Mouse (Mus musculus): Measurements from ENCODE around the gene Gcsh. TPM values are rescaled to one million over a fixed set of nuclear protein-coding genes. Genes with fewer than 3 reads are reported as not detected.
A peak's percentile ranks its signal among the peaks of the same experiment; 100 is the strongest.

Gene Gcsh
- polyA plus RNA-seq, 1 experiment from 2014 or later, result 144 TPM

DNA sequence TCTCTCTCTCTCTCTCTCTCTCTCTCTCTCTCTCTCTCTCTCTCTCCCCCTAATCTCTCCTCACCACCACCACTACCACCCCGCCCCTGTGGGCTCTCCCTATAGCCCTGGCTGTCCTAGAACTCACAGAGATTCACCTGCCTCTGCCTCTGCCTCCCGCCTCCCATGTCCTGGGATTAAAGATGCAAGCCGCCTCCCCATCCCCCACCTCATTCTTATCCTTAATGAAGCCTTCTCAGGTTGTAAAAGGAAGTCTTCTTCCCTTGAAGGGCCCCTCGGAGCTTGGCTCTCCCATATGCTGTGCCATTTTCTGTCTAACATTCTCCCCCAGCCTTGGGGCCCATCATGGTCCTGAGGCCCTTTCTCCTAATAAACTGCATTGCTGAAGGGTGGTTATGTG, 22.3 kb upstream of the Gcsh start:
- Histone ChIP-seq H3K4me3 (ENCODE audit: low read depth, low read length) (no peak overlapping the region), H3K36me3 (replicated peaks; ENCODE audit: insufficient read depth, low read length) (no peaks in the 10 kb centered on the region), H3K27me3 (ENCODE audit: insufficient read depth, low read length) (0 out of 2 replicates have a peak, but pooled peaks cover 3% of the 10 kb centered on the region), H3K4me2 (ENCODE audit: low read depth, low read length) (no peak overlapping the region), H3K9me3 (ENCODE audit: low read length) (no peaks in the 10 kb centered on the region), H3K9ac (replicated peaks) (no peak overlapping the region), H3K27ac (ENCODE audit: low read depth) (no peak overlapping the region), H3K4me1 (ENCODE audit: insufficient read depth) (no peaks in the 10 kb centered on the region)
- TF ChIP-seq EP300 (IDR thresholded peaks at IDR 0.05; ENCODE audit: low read depth), result no peak
- TF ChIP-seq CTCF (IDR thresholded peaks at IDR 0.05; ENCODE audit: low read depth), result no peak
- ATAC-seq (no peak), DNase-seq (no peak)
- 64% methylated on average over 4 of the region's 4 CpGs for WGBS (ENCODE audit: insufficient replicate concordance)

DNA sequence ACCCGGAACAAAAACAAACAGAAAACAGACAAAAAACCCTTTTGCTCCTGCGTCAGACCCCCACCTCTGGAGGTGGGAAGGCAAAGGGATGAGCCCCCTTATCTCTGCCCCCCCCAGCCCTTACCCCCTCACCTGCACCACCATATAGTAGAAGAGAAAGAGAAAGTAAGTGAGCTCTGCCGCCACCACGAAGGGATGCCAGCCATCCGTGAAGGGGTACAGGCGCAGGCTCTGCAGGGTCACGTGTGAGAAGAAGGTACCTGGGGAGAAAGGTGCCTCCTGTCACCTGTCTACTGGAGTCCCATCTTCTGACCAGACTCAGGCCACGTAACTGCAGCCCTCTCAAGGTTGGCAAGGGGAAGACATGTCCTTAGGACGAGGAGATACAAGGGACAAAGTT, 18.0 kb upstream of the Gcsh start:
- no peaks in the 10 kb centered on the region for H3K36me3 ChIP-seq (replicated peaks; ENCODE audit: insufficient read depth, low read length)
- no peak for ATAC-seq
- H3K4me1 ChIP-seq (ENCODE audit: insufficient read depth), result no peaks in the 10 kb centered on the region
- H3K9me3 ChIP-seq (ENCODE audit: low read length), result no peaks in the 10 kb centered on the region
- H3K4me3 ChIP-seq (ENCODE audit: low read depth, low read length), result no peak overlapping the region
- H3K4me2 ChIP-seq (ENCODE audit: low read depth, low read length), result no peak overlapping the region
- no peak overlapping the region for H3K27ac ChIP-seq (ENCODE audit: low read depth)
- DNase-seq, result no peak
- H3K9ac ChIP-seq (replicated peaks), result no peak overlapping the region
- 86% methylated on average over 9 of the region's 9 CpGs for WGBS (ENCODE audit: insufficient replicate concordance)
- 0 out of 2 replicates have a peak, but pooled peaks cover 3% of the 10 kb centered on the region for H3K27me3 ChIP-seq (ENCODE audit: insufficient read depth, low read length)
- no peak for TF ChIP-seq CTCF (IDR thresholded peaks at IDR 0.05; ENCODE audit: low read depth)

DNA sequence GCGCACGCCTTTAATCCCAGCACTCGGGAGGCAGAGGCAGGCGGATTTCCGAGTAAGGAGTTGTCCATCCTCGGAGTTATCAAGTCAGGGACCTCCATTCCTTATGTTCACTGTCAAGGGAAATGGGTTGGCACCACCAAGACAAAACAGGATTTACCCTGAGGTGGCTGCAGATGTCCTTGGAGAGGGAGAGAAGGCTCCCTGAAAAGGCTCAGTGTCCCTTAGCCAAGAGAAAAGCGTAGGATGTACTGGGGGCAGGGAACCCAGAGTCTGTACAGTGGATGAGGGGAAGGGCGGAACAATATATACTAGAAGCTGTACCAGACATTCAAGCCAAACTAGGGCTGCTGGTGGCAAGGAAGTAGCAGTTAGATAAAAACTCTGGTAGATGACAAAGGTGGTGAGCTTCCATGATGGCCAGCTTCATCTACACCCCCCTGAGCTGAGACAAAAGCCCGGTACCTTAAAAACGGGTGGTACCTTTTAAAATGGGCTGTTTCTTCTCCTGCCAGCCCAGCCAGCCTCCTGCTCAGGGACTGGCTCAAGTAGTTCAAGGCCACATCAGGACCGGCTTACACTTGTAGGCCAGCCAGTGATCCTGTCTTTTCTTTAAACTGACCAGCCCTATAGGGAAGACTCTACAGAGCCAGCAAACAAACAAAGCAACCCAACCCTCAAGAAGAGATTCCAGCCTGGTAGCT, 829 bp upstream of the Gcsh start:
- Histone ChIP-seq H3K36me3 (replicated peaks; ENCODE audit: insufficient read depth, low read length) (no peaks in the 10 kb centered on the region), H3K4me1 (ENCODE audit: insufficient read depth) (peaks cover 16% of the 10 kb centered on the region; the same call in 1 of the 2 replicates), H3K9ac (replicated peaks) (no peak overlapping the region), H3K4me3 (ENCODE audit: low read depth, low read length) (peak overlapping the region; percentile 54), H3K27ac (ENCODE audit: low read depth) (no peak overlapping the region), H3K4me2 (ENCODE audit: low read depth, low read length) (peak overlapping the region; percentile 97), H3K9me3 (ENCODE audit: low read length) (no peaks in the 10 kb centered on the region), H3K27me3 (ENCODE audit: insufficient read depth, low read length) (no peaks in the 10 kb centered on the region)
- WGBS (ENCODE audit: insufficient replicate concordance), result 52% methylated on average over 11 of the region's 11 CpGs
- ATAC-seq (no peak), DNase-seq (no peak)
- TF ChIP-seq CTCF (IDR thresholded peaks at IDR 0.05; ENCODE audit: low read depth) (no peak), EP300 (IDR thresholded peaks at IDR 0.05; ENCODE audit: low read depth) (no peak)

DNA sequence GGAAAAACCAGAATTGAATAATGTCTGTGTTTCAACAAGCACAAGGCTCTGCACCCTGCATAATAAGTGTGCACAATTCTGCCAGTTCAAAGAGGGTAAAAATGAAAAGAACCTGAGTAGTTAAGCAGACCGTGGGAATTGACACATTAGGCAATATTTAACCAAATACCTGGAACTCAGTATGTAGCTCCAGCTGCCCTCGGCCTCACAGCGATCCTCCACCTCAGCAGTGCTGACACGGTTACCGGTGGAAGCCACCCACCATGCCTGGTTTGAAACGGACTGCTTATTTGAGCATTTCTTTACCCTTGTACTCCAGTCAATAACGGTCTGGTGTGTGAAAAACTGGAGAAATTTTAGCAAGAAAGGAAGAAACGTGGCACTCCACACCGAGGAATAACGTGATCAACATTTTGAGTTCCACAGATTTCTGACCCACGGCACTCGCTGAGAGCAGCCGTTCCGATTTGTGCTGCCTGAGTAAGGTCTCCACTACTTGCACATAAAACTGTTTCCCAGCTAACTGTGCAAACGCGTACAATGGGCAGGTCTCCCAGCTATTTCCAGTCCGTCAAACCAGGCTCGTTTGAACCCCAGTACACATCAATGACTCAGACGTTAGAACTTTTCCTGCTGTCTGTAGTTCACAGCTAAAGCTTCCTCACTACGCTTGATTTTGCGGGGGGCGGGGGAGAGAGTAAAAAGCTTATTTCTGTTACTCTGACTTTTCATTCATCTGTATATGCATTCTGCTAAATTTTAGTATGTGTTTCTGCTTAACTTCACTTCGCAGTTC, 963 bp downstream of the Gcsh start:
- Histone ChIP-seq H3K27me3 (ENCODE audit: insufficient read depth, low read length) (no peaks in the 10 kb centered on the region), H3K9ac (replicated peaks) (peak overlapping the region; percentile 31), H3K9me3 (ENCODE audit: low read length) (no peaks in the 10 kb centered on the region), H3K4me1 (ENCODE audit: insufficient read depth) (peaks cover 16% of the 10 kb centered on the region; the same call in 1 of the 2 replicates), H3K36me3 (replicated peaks; ENCODE audit: insufficient read depth, low read length) (0 out of 2 replicates have a peak, but pooled peaks cover 3% of the 10 kb centered on the region), H3K27ac (ENCODE audit: low read depth) (peak overlapping the region; percentile 74), H3K4me2 (ENCODE audit: low read depth, low read length) (peak overlapping the region; percentile 97), H3K4me3 (ENCODE audit: low read depth, low read length) (peak overlapping the region; percentile 54)
- DNase-seq (peak; percentile 48), ATAC-seq (peak; percentile 11; the same call in 1 of the 2 replicates)
- TF ChIP-seq EP300 (IDR thresholded peaks at IDR 0.05; ENCODE audit: low read depth) (no peak), CTCF (IDR thresholded peaks at IDR 0.05; ENCODE audit: low read depth) (no peak)
- 8% methylated on average over 23 of the region's 23 CpGs for WGBS (ENCODE audit: insufficient replicate concordance)

DNA sequence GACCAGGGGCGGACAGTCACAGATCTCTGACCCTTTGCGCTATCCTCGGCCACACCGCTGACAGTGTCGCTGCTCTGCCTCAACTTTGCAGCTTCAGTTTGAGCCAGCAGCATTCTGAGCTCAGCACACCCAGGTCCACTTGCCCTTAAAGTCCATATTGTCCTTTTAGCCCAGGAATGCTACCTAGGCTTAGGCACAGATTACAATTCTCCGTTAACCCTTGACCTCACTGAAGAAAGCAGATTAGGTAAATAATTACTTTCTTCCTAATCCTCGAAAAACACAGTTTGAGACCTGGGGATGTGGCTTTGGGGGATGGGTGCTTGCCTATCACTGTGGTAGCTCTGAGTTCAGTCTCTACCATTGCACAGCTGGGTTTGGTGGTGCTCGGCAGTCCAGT, 2.1 kb downstream of the Gcsh start:
- H3K27me3 ChIP-seq (ENCODE audit: insufficient read depth, low read length), result no peaks in the 10 kb centered on the region
- ATAC-seq, result no peak
- H3K27ac ChIP-seq (ENCODE audit: low read depth), result peak overlapping the region; percentile 49
- 0 out of 2 replicates have a peak, but pooled peaks cover 3% of the 10 kb centered on the region for H3K36me3 ChIP-seq (replicated peaks; ENCODE audit: insufficient read depth, low read length)
- H3K4me2 ChIP-seq (ENCODE audit: low read depth, low read length), result peak overlapping the region; percentile 97
- H3K4me1 ChIP-seq (ENCODE audit: insufficient read depth), result peaks cover 16% of the 10 kb centered on the region; the same call in 1 of the 2 replicates
- TF ChIP-seq CTCF (IDR thresholded peaks at IDR 0.05; ENCODE audit: low read depth) (no peak), EP300 (IDR thresholded peaks at IDR 0.05; ENCODE audit: low read depth) (no peak)
- no peaks in the 10 kb centered on the region for H3K9me3 ChIP-seq (ENCODE audit: low read length)
- WGBS (ENCODE audit: insufficient replicate concordance), result 74% methylated on average over 8 of the region's 8 CpGs
- H3K4me3 ChIP-seq (ENCODE audit: low read depth, low read length), result no peak overlapping the region
- H3K9ac ChIP-seq (replicated peaks), result no peak overlapping the region
- DNase-seq, result no peak

DNA sequence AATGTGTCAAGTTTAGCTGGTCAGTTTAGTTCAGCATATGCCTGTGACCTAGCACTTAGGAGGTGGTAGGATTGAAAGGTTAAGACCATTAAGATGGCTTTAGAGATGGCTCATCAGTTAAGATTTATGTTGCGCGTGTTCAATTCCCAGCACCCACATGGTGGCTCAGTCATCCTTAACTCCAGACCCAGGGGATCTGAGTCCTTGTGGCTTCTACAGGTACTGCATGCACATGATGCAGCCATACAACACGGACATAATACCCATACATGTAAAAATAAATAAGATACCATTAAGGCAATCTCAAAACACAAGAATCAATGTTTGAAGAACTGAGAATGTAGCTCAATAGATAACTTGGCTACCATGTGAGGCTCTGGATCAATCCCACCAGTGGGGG, 3.5 kb downstream of the Gcsh start:
- no peaks in the 10 kb centered on the region for H3K27me3 ChIP-seq (ENCODE audit: insufficient read depth, low read length)
- H3K9ac ChIP-seq (replicated peaks), result no peak overlapping the region
- H3K36me3 ChIP-seq (replicated peaks; ENCODE audit: insufficient read depth, low read length), result peaks cover 3% of the 10 kb centered on the region; the same call in 1 of the 2 replicates
- no peak overlapping the region for H3K27ac ChIP-seq (ENCODE audit: low read depth)
- no peak overlapping the region for H3K4me2 ChIP-seq (ENCODE audit: low read depth, low read length)
- 83% methylated on average over 3 of the region's 3 CpGs for WGBS (ENCODE audit: insufficient replicate concordance)
- ATAC-seq (no peak), DNase-seq (no peak)
- H3K4me1 ChIP-seq (ENCODE audit: insufficient read depth), result peaks cover 16% of the 10 kb centered on the region; the same call in 1 of the 2 replicates
- TF ChIP-seq CTCF (IDR thresholded peaks at IDR 0.05; ENCODE audit: low read depth) (peak; percentile 29; the same call in 1 of the 2 replicates), EP300 (IDR thresholded peaks at IDR 0.05; ENCODE audit: low read depth) (no peak)
- no peaks in the 10 kb centered on the region for H3K9me3 ChIP-seq (ENCODE audit: low read length)
- H3K4me3 ChIP-seq (ENCODE audit: low read depth, low read length), result no peak overlapping the region
